Mouse (Mus musculus) hindbrain, embryonic 10.5 days (tissue): ENCODE data around the gene Spsb2. TPM values are rescaled to one million over a fixed set of nuclear protein-coding genes. Genes with fewer than 3 reads are reported as not detected.
"Not testable (repeated sequence)": the region's sequence is repeated elsewhere in the genome, so short reads cannot be mapped to it uniquely, and the experiment has no call there.

Source experiments
- DNase-seq: peaks from one replicate; pipeline ENCODE4 v3.0.0-alpha.2; 2017; ENCODE audit warnings: low spot score
- H3K27ac ChIP-seq: fragments of 300-500 bp; sonication (generic); 2 replicates; pipeline ENCODE4 v1.5.1; 2016; ENCODE audit warnings: mild to moderate bottlenecking, moderate library complexity
- H3K27me3 ChIP-seq: fragments of 300-500 bp; sonication (generic); 2 replicates; pipeline ENCODE4 v1.6.1; 2016; ENCODE audit warnings: mild to moderate bottlenecking; ENCODE audit not compliant: poor library complexity, insufficient read depth, severe bottlenecking
- H3K36me3 ChIP-seq: fragments of 300-500 bp; sonication (generic); 2 replicates; pipeline ENCODE4 v1.6.1; 2016; ENCODE audit warnings: mild to moderate bottlenecking, moderate library complexity
- H3K4me1 ChIP-seq: fragments of 300-500 bp; sonication (generic); replicated peaks from 2 replicates; pipeline ENCODE4 v1.6.1; 2016; ENCODE audit warnings: mild to moderate bottlenecking
- H3K4me3 ChIP-seq: fragments of 300-500 bp; sonication (generic); 2 replicates; pipeline ENCODE4 v1.5.1; 2016; ENCODE audit warnings: mild to moderate bottlenecking, moderate library complexity
- H3K9me3 ChIP-seq: fragments of 300-500 bp; sonication (generic); 2 replicates; pipeline ENCODE4 v1.6.1; 2016; ENCODE audit warnings: mild to moderate bottlenecking, moderate library complexity
- WGBS: fragments of 180-500 bp; shearing (Covaris S2); methylation state at CpG from one replicate; pipeline ENCODE4 v1.1.7; 2016; 5-methylcytosine and 5-hydroxymethylcytosine counted together
- polyA plus RNA-seq: library from polyadenylated mRNA; unstranded; fragments of >200 nt; fragmentation: Nextera tagmentation; extraction: Ambion mirVana; gene quantifications from 2 replicates; pipeline ENCODE4 v1.2.1, GENCODE M21; 2016

Gene Spsb2
- polyA plus RNA-seq, 1 experiment from 2014 or later = 8.7 TPM

DNA sequence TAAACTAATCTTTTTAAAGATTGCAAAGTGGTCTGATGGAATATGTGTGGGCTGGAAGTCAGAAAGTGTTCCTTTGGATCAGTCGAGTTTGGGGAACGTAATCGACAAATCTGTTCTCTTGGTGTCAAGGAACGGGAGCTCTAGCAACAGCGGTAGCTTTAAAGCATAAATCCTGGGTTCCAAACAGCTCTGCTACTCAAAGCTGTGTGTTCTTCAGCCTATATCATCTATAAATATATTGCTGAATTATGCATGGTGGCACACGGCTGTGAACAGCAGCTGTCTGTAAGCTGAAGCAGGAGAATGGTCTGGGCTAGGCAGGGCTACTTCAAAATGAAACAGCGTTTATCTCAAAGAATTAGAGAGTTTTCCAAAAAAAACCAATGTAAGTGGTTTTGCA lies 27.5 kb upstream of the Spsb2 start:
- H3K27ac ChIP-seq = no peak overlapping the region
- H3K9me3 ChIP-seq = no peaks in the 10 kb centered on the region
- peaks cover 34% of the 10 kb centered on the region for H3K27me3 ChIP-seq
- no peak for DNase-seq
- 88% methylated on average over 7 of the region's 7 CpGs for WGBS
- H3K4me3 ChIP-seq = no peak overlapping the region
- H3K4me1 ChIP-seq = peaks cover 29% of the 10 kb centered on the region
- no peaks in the 10 kb centered on the region for H3K36me3 ChIP-seq

DNA sequence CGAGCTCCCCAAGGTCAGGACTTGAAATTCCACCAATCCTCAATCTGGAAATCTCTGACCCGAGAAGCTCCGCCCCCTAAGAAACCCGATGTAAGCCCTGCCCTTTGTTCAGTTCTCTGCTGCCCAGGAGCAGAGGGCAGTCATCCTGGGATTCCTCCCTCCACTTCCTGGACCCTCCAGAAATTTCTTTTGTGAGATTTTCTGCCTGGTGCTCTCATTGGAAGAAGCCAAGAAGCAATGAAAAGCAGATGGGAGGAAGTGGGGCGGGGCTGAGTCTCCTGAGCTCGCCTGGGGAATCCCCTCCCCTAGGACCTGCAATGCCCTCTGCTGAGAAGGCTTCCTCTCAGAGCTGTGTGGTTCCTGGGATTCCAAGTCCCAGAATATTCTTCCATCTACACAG lies 26.0 kb upstream of the Spsb2 start:
- peak overlapping the region; percentile 73 for H3K27ac ChIP-seq
- H3K4me3 ChIP-seq = peak overlapping the region; percentile 31
- H3K27me3 ChIP-seq = peaks cover 28% of the 10 kb centered on the region
- no peaks in the 10 kb centered on the region for H3K9me3 ChIP-seq
- H3K4me1 ChIP-seq = peaks cover 29% of the 10 kb centered on the region
- peak; percentile 45 for DNase-seq
- H3K36me3 ChIP-seq = no peaks in the 10 kb centered on the region
- 20% methylated on average over 6 of the region's 6 CpGs for WGBS

DNA sequence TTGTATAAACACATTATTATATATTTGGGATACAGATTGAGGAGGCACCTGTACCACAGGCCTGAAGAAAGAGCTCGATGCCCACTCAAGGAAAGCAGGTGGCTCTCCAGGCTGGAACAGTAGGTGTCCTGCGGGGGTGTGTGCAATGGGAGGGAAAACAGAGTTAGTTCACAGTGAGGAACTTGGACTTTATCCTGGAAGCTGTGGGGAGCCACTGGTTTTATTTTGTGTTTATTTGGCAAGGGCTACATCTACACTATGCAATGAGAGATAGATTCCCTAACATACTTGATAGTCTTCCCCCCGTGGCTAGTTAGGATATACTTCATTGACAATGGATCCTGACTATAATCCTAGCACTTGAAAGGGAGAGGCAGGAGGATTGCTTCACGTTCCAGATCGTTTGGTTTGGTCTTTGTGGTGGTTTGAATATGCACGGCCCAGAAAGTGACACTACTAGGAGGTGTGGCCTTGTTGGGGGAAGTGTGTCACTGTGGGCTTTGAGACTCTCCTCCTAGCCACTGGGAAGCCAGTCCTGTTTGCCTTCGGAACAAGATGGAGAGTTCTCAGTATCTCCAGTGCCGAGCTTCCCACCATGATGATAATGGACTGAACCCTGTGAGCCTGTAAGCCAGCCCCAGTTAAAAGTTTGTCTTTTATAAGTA lies 21.6 kb upstream of the Spsb2 start:
- no peak for DNase-seq
- no peaks in the 10 kb centered on the region for H3K9me3 ChIP-seq
- 60% methylated on average over 8 of the region's 8 CpGs for WGBS
- H3K27me3 ChIP-seq = no peaks in the 10 kb centered on the region
- H3K36me3 ChIP-seq = no peaks in the 10 kb centered on the region
- H3K27ac ChIP-seq = no peak overlapping the region
- peaks cover 10% of the 10 kb centered on the region for H3K4me1 ChIP-seq
- no peak overlapping the region for H3K4me3 ChIP-seq

DNA sequence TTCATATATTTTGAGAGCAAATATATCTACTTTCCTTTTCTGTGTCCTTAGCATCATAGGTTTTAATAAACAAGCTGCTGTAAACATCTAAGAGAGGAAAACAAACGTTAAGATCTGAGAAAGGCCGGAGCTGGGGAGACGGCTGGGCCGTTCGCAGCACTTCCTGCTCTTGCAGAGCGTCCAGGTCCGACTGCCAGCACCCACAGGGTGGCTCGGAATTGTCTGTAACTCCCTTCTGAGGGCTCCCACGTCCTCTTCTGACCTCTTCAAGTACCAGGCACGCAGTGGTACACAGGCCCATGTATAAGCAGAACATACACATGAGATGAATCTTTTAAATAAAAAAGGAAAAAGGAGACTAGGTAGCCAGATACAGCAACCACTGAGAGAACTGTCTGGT lies 20.7 kb upstream of the Spsb2 start:
- Histone ChIP-seq H3K36me3 (no peaks in the 10 kb centered on the region), H3K4me3 (no peak overlapping the region), H3K4me1 (peaks cover 5% of the 10 kb centered on the region; the same call in 1 of the 2 replicates), H3K27me3 (no peaks in the 10 kb centered on the region), H3K27ac (no peak overlapping the region), H3K9me3 (no peaks in the 10 kb centered on the region)
- no peak for DNase-seq
- WGBS = 77% methylated on average over 10 of the region's 10 CpGs

DNA sequence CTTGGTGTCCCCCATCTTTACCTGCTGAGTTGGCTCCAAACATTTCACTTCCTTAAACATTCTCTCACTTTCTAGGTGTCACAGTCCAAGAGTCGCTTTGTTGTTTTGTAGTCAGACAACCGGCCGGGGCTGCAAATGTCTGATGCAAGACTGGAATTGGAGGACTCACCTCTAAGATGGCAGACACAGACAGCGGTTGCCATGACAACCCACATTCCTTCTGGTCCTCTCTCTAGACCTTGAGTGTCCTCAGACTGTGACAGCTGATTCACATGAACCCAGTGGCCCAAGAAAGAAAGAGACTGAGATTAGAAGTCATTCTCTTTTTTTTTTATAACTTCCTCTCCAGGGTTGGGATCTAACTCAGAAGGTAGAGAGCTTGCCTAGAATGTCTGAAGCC lies 18.9 kb upstream of the Spsb2 start:
- no peak overlapping the region for H3K27ac ChIP-seq
- H3K9me3 ChIP-seq = no peaks in the 10 kb centered on the region
- no peaks in the 10 kb centered on the region for H3K27me3 ChIP-seq
- DNase-seq = no peak
- H3K4me3 ChIP-seq = no peak overlapping the region
- 0 out of 2 replicates have a peak, but pooled peaks cover 2% of the 10 kb centered on the region for H3K4me1 ChIP-seq
- 84% methylated on average over 4 of the region's 4 CpGs for WGBS
- H3K36me3 ChIP-seq = no peaks in the 10 kb centered on the region

DNA sequence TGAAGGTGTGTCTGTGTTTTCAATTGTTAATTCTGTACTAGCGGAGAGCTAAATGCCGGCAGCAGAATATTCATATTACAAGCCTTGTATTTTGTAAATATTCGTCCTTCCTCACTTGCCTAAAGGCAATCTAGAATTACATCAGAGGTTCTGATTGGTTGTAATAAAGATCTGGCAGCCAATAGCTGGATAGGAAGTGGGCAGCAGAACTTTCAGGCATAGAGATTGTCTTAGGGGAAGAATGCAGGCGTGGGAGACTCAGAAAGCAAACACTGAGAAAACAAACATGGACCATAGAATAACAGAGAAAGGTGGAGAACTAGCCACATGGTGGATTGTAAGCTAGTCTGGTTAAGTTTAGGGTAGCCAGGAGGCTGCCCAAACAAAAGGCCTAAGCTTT lies 18.3 kb upstream of the Spsb2 start:
- 69% methylated on average over 4 of the region's 4 CpGs for WGBS
- Histone ChIP-seq H3K27me3 (no peaks in the 10 kb centered on the region), H3K4me1 (0 out of 2 replicates have a peak, but pooled peaks cover 2% of the 10 kb centered on the region), H3K27ac (no peak overlapping the region), H3K36me3 (no peaks in the 10 kb centered on the region), H3K4me3 (no peak overlapping the region), H3K9me3 (no peaks in the 10 kb centered on the region)
- no peak for DNase-seq

DNA sequence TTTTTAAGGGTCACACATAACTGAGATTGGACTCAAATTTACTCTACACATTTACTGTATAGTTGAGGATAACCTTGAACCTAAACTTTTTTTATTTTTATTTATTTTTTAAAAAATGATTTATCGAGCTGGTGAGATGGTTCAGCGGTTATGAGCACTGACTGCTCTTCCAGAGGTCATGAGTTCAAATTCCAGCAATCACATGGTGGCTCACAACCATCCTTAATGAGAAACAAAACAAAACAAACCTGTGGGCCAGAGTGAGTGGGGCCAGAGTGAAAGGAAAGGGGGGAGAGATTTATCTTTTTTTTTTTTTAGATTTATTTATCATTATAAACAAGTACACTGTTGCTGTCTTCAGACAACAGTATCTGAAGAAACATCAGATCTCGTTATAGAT lies 16.6 kb upstream of the Spsb2 start:
- no peaks in the 10 kb centered on the region for H3K36me3 ChIP-seq
- no peaks in the 10 kb centered on the region for H3K9me3 ChIP-seq
- WGBS = 84% methylated on average over 3 of the region's 3 CpGs
- no peak overlapping the region for H3K27ac ChIP-seq
- H3K4me3 ChIP-seq = no peak overlapping the region
- no peaks in the 10 kb centered on the region for H3K27me3 ChIP-seq
- 0 out of 2 replicates have a peak, but pooled peaks cover 2% of the 10 kb centered on the region for H3K4me1 ChIP-seq
- no peak for DNase-seq

DNA sequence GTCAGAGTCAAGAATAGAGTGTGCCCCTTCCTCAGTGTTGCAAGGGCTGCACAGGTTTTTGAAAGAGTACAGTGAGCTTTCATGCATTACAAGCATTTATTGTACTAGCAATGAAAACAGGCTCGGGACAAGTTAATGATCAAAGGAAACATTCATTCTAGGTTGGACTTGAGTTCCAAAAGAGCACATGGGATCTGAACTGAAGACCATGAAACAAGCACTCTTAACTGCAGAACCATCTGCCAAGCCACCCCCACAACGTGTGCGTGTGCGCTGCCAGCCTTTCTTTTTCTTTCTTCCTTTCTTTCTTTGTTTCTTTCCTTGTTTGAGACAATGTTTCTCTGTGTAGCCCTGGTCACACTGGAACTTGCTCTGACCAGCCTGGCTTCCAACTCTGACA lies 12.7 kb upstream of the Spsb2 start:
- no peak overlapping the region for H3K4me3 ChIP-seq
- H3K27ac ChIP-seq = no peak overlapping the region
- H3K27me3 ChIP-seq = no peaks in the 10 kb centered on the region
- no peaks in the 10 kb centered on the region for H3K9me3 ChIP-seq
- DNase-seq = no peak
- no peaks in the 10 kb centered on the region for H3K4me1 ChIP-seq
- 79% methylated on average over 4 of the region's 4 CpGs for WGBS
- H3K36me3 ChIP-seq = no peaks in the 10 kb centered on the region

DNA sequence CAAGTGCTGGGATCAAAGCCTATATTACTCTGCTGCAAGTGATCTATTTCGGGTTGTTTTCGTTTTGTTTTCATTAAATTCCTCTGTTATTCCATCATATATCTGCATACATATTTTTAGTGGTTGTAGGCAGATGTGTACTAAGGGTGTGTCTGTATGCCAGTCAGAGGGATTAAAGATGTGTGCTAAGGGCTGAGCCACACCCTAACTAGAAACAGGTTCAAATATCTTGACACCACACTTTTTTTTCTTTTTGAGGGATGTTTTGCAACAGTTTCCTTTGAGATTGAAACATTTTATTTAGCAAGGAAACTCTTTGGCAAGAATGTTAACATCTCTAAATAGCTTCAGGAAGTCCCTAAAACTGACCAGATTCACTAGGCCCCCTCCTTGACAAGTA lies 12.3 kb upstream of the Spsb2 start:
- DNase-seq = no peak
- H3K36me3 ChIP-seq = no peaks in the 10 kb centered on the region
- H3K4me3 ChIP-seq = no peak overlapping the region
- H3K27ac ChIP-seq = no peak overlapping the region
- H3K4me1 ChIP-seq = no peaks in the 10 kb centered on the region
- H3K27me3 ChIP-seq = no peaks in the 10 kb centered on the region
- 83% methylated on average over 2 of the region's 2 CpGs for WGBS
- no peaks in the 10 kb centered on the region for H3K9me3 ChIP-seq

DNA sequence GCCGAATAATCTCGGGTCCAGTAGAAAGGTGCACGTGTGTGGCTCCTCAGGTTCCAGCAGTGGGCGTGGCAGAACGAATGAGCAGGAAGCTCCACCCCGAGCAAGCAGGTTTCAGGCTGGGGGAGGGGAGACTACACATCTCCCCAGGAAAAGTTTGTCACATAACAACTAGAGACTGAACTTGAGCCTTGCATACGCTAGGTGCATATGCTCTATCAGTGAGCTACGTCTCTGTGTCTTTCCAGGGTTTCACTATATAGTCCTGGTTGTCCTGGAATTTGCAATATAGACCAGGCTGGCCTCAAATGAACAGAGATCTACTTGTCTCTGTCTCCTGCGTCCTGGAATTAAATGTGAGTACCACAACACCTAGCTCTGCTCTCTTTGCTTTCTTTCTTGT lies 6.1 kb upstream of the Spsb2 start:
- 10% methylated on average over 6 of the region's 9 CpGs for WGBS
- H3K27me3 ChIP-seq, H3K36me3 ChIP-seq, H3K27ac ChIP-seq, H3K9me3 ChIP-seq: not testable (repeated sequence)
- Histone ChIP-seq H3K4me1 (peaks cover 19% of the 10 kb centered on the region), H3K4me3 (0 out of 2 replicates have a peak overlapping the region, but pooled peaks have one; percentile 10)
- DNase-seq = peak; percentile 21

DNA sequence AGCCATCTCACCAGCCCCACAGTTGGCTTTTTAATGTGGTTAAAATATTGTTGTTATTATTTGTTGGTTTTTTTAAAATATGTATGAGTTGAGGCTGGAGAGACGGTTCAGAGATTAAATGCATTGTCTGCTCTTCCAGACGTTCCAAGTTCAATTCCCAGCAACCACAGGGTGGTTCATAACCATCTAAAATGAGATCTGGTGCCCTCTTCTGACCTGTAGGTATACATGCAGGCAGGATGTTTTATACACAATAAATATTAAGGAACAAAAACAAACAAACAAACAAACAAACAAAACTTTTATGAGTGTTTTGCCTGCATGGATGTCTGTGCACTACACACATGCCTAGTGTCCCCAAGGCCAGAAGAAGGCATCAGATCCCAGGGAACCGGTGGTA lies 5.4 kb upstream of the Spsb2 start:
- 74% methylated on average over 3 of the region's 3 CpGs for WGBS
- H3K4me1 ChIP-seq = peaks cover 23% of the 10 kb centered on the region
- no peak overlapping the region for H3K27ac ChIP-seq
- H3K4me3 ChIP-seq = no peak overlapping the region
- no peak for DNase-seq
- H3K36me3 ChIP-seq = no peaks in the 10 kb centered on the region
- no peaks in the 10 kb centered on the region for H3K27me3 ChIP-seq
- no peaks in the 10 kb centered on the region for H3K9me3 ChIP-seq

DNA sequence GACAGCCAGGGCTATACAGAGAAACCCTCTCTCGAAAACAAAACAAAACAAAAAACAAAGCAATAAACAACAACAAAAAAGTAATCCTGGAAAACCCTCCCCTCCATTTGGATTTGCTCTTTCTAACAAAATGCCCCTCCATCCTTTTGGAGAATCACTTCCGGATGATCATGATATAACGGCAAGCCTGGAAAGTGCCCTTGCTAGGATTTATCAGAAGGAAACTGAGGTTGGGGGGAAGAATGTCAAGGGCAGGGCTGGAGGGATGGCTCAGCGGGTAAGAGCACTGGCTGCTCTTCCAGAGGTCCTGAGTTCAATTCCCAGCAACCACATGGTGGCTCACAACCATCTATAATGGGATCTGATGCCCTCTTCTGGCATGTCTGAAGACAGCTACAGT lies 4.8 kb upstream of the Spsb2 start:
- not testable (repeated sequence) for H3K27ac ChIP-seq, H3K9me3 ChIP-seq, H3K27me3 ChIP-seq, DNase-seq, H3K4me3 ChIP-seq, H3K36me3 ChIP-seq
- peaks cover 29% of the 10 kb centered on the region for H3K4me1 ChIP-seq
- 93% methylated on average over 4 of the region's 4 CpGs for WGBS

DNA sequence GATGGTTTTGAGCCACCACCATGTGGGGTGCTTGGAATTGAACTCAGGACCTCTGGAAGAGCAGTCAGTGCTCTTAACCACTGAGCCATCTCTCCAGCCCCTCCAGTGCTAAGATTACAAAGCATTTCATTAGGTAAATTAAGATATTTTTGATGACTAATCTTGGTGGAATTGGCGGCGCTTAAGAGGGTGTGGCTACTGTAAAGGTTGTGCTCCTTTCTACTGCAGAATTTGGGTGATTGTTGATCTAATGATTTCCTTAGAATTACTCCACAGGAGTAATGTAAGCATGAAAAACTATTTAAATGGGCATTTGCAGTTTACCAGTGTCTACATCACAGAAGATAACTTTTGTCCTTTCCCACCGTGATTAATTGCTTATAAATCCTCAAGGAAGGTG lies 4.1 kb upstream of the Spsb2 start:
- WGBS = 93% methylated on average over 3 of the region's 3 CpGs
- no peak overlapping the region for H3K27ac ChIP-seq
- H3K4me1 ChIP-seq = peaks cover 35% of the 10 kb centered on the region
- no peaks in the 10 kb centered on the region for H3K36me3 ChIP-seq
- no peaks in the 10 kb centered on the region for H3K27me3 ChIP-seq
- no peak for DNase-seq
- H3K4me3 ChIP-seq = no peak overlapping the region
- no peaks in the 10 kb centered on the region for H3K9me3 ChIP-seq
